Mouse (Mus musculus): Measurements from ENCODE around the gene Tulp2. TPM values are rescaled to one million over a fixed set of nuclear protein-coding genes. Genes with fewer than 3 reads are reported as not detected.

Tulp2 gene
- total and polyA plus RNA-seq, 3 experiments, result 1.1 to 1.2 TPM; not detected in 1

GRCm38 (mm10) chr7:45508561-45508960 is 26.9 kb downstream of the Tulp2 start (continued):
- TF ChIP-seq ETS1 (IDR thresholded peaks at IDR 0.05; ENCODE audit: low read depth, low read length) (peak; percentile 86), ELF1 (IDR thresholded peaks at IDR 0.05; ENCODE audit: low read depth, low read length) (0 out of 2 replicates have a peak, but pooled peaks have one; percentile 19), TBP (IDR thresholded peaks at IDR 0.05; ENCODE audit: low read depth, low read length) (peak; percentile 86), SMC3 (IDR thresholded peaks at IDR 0.05; ENCODE audit: low read depth, low read length) (no peak), POLR2AphosphoS5 (IDR thresholded peaks at IDR 0.05; ENCODE audit: borderline replicate concordance, low read depth, low read length) (no peak), ZNF384 (IDR thresholded peaks at IDR 0.05; ENCODE audit: low read depth, low read length) (no peak), USF2 (IDR thresholded peaks at IDR 0.05; ENCODE audit: borderline replicate concordance in 1 of 2, insufficient read depth in 1 of 2, low read depth in 1 of 2, low read length in 2 of 2) (peak in 1 of 2 experiments; percentile 62; a peak in 1 of 4 replicates), E2F4 (IDR thresholded peaks at IDR 0.05; ENCODE audit: borderline replicate concordance, low read depth, low read length) (0 out of 2 replicates have a peak, but pooled peaks have one; percentile 43), MYB (IDR thresholded peaks at IDR 0.05; ENCODE audit: low read depth, low read length) (no peak), BHLHE40 (IDR thresholded peaks at IDR 0.05; ENCODE audit: borderline replicate concordance, low read depth, low read length) (peak; percentile 75), ZC3H11A (IDR thresholded peaks at IDR 0.05; ENCODE audit: low read depth, low read length) (0 out of 2 replicates have a peak, but pooled peaks have one; percentile 15), MAX (IDR thresholded peaks at IDR 0.05; ENCODE audit: low read length) (peak; percentile 86; the same call in 1 of the 2 replicates), UBTF (IDR thresholded peaks at IDR 0.05; ENCODE audit: borderline replicate concordance, insufficient read depth, low read depth, low read length) (no peak), MXI1 (IDR thresholded peaks at IDR 0.05; ENCODE audit: low read depth, low read length) (peak; percentile 73; the same call in 1 of the 2 replicates), ZKSCAN1 (IDR thresholded peaks at IDR 0.05; ENCODE audit: low read depth, low read length) (no peak), SIN3A (IDR thresholded peaks at IDR 0.05; ENCODE audit: low read length) (peak; percentile 86), HCFC1 (IDR thresholded peaks at IDR 0.05; ENCODE audit: low read depth, low read length) (peak; percentile 48; the same call in 1 of the 2 replicates)

- peak overlapping the region; percentile 95 for H3K27ac ChIP-seq (ENCODE audit: control insufficient read depth, low read depth, low read length)
- H3K9ac ChIP-seq (ENCODE audit: control insufficient read depth, low read depth, low read length, poor library complexity, severe bottlenecking), result peak overlapping the region; percentile 86
- peaks cover 26% of the 10 kb centered on the region for H3K79me2 ChIP-seq (ENCODE audit: control insufficient read depth, insufficient read depth, low read length, poor library complexity)
- H3K27me3 ChIP-seq (ENCODE audit: control insufficient read depth in 1 of 2, insufficient read depth in 2 of 2, low read length in 2 of 2), result no peaks in the 10 kb centered on the region
- peaks cover 8 to 16% of the 10 kb centered on the region in 2 experiments for H3K36me3 ChIP-seq (ENCODE audit: control insufficient read depth in 1 of 2, insufficient read depth in 2 of 2, low read length in 2 of 2)
- DNase-seq (ENCODE audit: low read depth, low spot score), result peak; percentile 65
- H3K9me3 ChIP-seq (replicated peaks; ENCODE audit: insufficient read depth, low read length), result no peaks in the 10 kb centered on the region
- H3K4me1 ChIP-seq (ENCODE audit: control insufficient read depth in 1 of 2, insufficient read depth in 2 of 2, low read length in 2 of 2), result peaks cover 7 to 10% of the 10 kb centered on the region in 2 experiments
- peak overlapping the region; percentile 72 to 87 for H3K4me3 ChIP-seq (ENCODE audit: control insufficient read depth in 1 of 2, insufficient read depth in 1 of 2, low read depth in 2 of 2, low read length in 2 of 2)
- TF ChIP-seq RAD21 (IDR thresholded peaks at IDR 0.05; ENCODE audit: low read depth, low read length) (no peak), CHD1 (IDR thresholded peaks at IDR 0.05; ENCODE audit: low read depth, low read length) (peak; percentile 59; the same call in 1 of the 2 replicates)
These were observed 27.7 kb downstream of the Tulp2 start for GRCm38 (mm10) chr7:45509181-45509882.

Measured in MEL (cell line).